Mouse (Mus musculus): ENCODE measurements around the gene Klf12. TPM values are rescaled to one million over a fixed set of nuclear protein-coding genes. Genes with fewer than 3 reads are reported as not detected.

The Klf12 gene
- 0.45 TPM for polyA plus RNA-seq (2017; shearing (Covaris generic))

DNA sequence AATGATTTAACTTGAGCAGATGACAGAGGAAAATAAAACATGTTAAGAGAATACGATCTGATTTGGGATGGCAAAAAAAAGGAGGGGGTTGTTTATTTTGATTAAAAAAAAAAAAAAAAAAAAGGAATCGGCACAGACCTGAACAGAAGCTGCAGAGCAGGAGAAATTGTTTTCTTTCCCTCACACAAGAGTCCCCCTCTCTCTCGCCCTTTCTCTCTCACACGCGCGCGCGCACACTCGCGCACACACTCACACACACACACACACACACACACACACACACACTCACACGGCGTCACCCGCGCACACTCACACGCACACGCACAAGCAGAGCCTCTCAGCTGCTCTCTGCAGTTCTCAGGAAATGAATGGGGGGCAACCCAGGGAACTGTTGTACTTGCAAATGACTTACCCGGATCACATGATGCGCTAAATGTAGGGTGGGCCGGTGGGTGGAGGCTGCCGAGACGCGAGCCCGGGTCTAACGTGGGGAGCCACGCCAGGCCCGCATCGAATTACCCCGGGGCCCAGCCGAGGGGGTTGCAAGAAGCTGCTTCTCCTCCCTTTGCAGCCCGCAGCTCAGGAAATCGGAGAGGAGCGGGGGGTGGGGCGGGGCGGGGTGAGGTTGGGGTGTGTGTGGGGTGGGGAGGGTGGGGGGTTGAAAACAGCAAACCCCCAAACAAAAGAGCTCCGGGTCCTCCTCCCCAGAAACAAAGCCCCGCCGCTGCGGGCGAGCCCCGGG lies at the start of gene Klf12:
Gene Klf12, minus strand, starts transcription at position 561 of the 742 bp plus-strand sequence.

